Mouse (Mus musculus): ENCODE measurements at regions not wholly inside any gene's neighbourhood (a gene's known extent, or its start where the extent isn't known, plus 50 kb on each side); places are given as distances from the start of the nearest gene placed in this dataset.

DNA sequence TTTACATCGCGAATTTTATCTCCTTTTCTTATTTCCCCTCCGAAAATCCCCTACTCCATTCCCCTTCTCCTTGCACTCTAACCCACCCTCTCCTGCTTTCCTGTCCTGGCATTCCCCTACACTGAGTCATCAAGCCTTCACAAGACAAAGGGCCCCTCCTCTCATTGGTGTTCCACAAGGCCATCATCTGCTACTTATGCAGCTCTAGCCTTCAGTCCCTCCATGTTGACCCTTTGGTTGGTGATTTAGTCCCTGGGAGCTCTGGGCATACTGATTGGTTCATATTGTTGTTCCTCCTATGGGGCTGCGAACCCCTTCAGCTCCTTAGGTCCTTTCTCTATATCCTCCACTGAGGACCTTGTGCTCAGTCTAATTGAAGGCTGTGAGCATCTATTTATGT is 239.0 kb upstream of the Arrdc4 start:
- Histone ChIP-seq H3K9me3 (no peaks in the 10 kb centered on the region; the same call in 1 of the 2 replicates), H3K36me3 (replicated peaks) (no peaks in the 10 kb centered on the region), H3K4me3 (no peak overlapping the region), H3K27me3 (ENCODE audit: poor library complexity, severe bottlenecking) (no peaks in the 10 kb centered on the region), H3K27ac (no peak overlapping the region), H3K4me1 (peaks cover 13% of the 10 kb centered on the region)
- DNase-seq (ENCODE audit: extremely low spot score, low spot score): no peak
- WGBS: 86% methylated on average over 4 of the region's 4 CpGs

DNA sequence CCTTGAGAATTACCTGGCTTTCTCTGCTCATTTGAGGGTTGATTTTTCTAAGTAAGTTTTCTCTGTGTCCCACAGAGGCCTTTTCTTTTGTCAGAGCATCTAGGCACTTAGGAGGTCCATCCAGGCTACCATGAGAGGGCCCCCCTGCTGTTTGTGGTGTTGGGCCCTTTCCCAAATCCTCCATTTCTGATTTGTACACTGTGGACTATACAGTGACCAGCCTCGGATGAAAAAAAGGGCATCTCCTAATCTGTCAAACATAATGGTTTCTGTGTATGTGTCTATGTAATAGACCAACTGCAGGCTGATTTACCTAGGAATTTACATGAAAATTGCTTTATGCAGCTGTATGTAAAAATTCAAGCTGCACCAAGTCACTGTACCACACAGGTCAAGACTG is 234.9 kb upstream of the Arrdc4 start:
- WGBS: 49% methylated on average over 1 of the region's 1 CpGs
- Histone ChIP-seq H3K9me3 (no peaks in the 10 kb centered on the region; the same call in 1 of the 2 replicates), H3K4me1 (peaks cover 54% of the 10 kb centered on the region), H3K27ac (peak overlapping the region; percentile 58), H3K4me3 (no peak overlapping the region), H3K27me3 (ENCODE audit: poor library complexity, severe bottlenecking) (no peaks in the 10 kb centered on the region), H3K36me3 (replicated peaks) (no peaks in the 10 kb centered on the region)
- no peak for DNase-seq (ENCODE audit: extremely low spot score, low spot score)

DNA sequence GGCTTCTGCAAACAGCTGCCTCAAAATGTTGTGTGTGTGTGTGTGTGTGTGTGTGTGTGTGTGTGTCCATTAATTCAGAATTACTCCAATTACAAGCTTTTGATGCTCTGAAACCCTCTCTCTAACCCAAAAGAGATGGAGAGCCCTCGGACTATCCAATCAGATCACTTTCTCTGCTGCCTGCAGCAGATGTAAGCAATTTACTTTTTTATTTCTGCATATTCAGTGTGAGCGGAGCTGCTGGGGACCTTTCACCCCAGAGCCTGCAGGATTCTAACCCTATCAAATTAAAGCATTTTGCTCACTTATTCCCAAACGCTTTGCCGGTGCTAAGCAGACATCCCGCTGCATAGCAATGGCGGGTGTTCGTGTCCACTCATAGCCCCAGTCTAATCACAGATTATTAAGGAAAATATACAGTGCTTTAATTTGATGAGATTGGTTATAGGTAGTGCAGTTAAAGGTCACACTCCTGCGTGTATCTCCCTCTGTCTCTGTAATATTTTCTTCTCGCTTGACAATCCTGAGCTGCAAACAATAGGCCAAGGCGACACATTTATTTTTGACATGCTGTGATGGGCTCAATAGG is 234.0 kb upstream of the Arrdc4 start:
- Histone ChIP-seq H3K27ac (no peak overlapping the region; the same call in 1 of the 2 replicates), H3K9me3 (no peaks in the 10 kb centered on the region; the same call in 1 of the 2 replicates), H3K4me3 (no peak overlapping the region), H3K4me1 (peaks cover 63% of the 10 kb centered on the region), H3K27me3 (ENCODE audit: poor library complexity, severe bottlenecking) (no peaks in the 10 kb centered on the region), H3K36me3 (replicated peaks) (no peaks in the 10 kb centered on the region)
- DNase-seq (ENCODE audit: extremely low spot score, low spot score): no peak
- 67% methylated on average over 10 of the region's 10 CpGs for WGBS

DNA sequence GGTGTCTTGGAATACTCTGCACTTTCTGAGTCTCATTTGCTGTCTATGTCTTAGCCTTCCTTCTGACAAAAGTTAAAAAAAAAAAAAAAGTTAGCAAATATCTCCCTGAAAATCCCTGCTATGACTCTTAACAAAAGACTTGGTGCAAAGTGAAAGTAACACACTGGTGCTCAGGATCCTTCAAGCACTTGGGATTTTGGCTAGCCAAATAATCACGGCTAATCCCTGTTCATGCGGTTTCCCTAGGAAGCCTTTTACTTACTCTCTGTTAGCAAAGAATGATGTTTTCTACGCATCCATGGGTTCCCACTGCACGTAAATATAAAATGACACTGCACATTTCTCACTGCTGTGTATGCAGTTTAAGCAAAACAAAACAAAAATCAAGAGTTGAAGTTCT is 229.5 kb upstream of the Arrdc4 start:
- WGBS: 16% methylated on average over 4 of the region's 4 CpGs

DNA sequence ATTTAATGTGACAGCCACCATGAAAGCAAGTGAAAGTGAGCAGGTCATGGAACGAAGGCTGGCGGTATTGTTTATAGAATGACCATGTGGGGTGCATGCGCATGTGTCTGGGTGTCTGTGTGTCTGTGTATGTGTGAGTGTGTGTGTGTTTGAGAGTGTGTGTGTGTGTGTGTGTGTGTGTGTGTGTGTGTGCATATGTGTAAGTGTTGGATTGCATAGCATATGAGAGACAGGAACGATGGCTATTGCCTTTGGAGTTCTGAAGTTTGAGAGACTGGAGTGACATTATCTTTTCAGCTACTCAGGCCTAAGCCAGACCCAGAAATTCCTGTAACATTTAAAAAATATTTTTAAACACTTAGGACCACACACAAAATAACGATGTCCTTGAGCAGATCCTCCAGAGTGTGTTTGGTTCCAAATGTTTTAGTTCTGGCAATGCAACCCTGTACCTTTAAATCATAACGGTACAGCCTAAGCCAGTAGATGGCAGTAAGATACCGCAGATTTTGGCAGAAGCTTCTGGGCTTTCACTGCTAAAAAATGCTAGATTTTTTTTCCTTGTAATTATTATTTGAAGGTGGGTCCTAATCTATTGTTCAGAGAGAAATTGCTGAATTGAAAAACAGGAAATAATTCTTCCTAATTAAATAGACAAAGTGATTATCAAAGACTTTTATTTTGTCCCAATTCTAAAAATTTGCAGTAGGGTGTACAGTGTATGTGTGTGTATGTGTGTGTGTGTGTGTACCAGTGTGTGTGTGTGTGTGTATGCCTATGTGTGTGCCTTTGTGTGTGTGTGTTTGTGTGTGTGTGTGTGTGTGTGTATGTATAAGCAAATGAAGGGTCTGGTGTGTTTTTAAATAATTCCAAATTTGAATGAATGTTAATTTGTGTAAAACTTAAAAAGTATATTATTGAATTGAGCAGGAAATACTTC is 228.0 kb upstream of the Arrdc4 start:
- Histone ChIP-seq H3K27me3 (ENCODE audit: poor library complexity, severe bottlenecking) (peaks cover 6% of the 10 kb centered on the region; the same call in 1 of the 2 replicates), H3K4me1 (peaks cover 52% of the 10 kb centered on the region), H3K27ac (peak overlapping the region; percentile 79; the same call in 1 of the 2 replicates), H3K9me3 (no peaks in the 10 kb centered on the region), H3K36me3 (replicated peaks) (no peaks in the 10 kb centered on the region), H3K4me3 (no peak overlapping the region)
- DNase-seq (ENCODE audit: extremely low spot score, low spot score): no peak
- 62% methylated on average over 7 of the region's 7 CpGs for WGBS

More for the DNA sequence above, 229.5 kb upstream of the Arrdc4 start:
- H3K9me3 ChIP-seq: no peaks in the 10 kb centered on the region
- no peak overlapping the region for H3K4me3 ChIP-seq
- peak overlapping the region; percentile 79 for H3K27ac ChIP-seq
- DNase-seq (ENCODE audit: extremely low spot score, low spot score): no peak
- H3K36me3 ChIP-seq (replicated peaks): no peaks in the 10 kb centered on the region
- H3K4me1 ChIP-seq: peaks cover 67% of the 10 kb centered on the region
- H3K27me3 ChIP-seq (ENCODE audit: poor library complexity, severe bottlenecking): peaks cover 6% of the 10 kb centered on the region; the same call in 1 of the 2 replicates

DNA sequence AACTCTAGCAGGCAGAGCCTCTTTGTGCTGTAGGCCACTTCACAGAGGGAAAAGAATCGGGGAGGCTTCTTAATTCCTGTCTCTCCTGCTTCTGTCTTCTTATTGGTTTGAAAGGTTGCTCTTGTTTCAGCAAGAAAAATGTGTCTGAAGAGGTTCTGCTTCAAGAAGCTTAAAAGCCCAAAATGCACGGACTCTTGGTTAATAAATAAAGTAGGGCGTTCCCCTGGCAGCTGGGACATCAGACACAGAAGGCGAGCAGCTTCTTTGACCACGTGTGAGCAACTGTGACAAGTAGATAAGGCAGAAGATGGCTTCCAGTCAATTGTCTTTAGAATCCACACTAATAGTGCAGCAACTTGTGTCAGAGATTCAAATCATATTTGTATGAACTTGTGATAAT is 226.9 kb upstream of the Arrdc4 start:
- 69% methylated on average over 5 of the region's 5 CpGs for WGBS
- H3K4me3 ChIP-seq: no peak overlapping the region
- peaks cover 6% of the 10 kb centered on the region; the same call in 1 of the 2 replicates for H3K27me3 ChIP-seq (ENCODE audit: poor library complexity, severe bottlenecking)

DNA sequence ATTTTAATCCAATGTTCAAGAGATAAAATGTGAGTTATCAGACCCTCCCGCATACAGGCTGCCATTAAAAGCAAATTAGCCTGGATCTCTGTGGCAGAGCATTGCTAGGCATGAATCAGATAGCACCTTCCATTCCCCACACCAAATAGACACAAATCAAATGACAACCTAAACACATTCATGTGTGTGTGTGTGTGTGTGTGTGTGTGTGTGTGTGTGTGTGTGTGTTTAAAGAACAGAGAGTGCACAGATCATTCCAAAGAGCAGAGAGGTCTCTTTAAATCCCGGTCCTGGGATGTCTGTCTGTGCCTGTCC is 226.5 kb upstream of the Arrdc4 start:
- no peaks in the 10 kb centered on the region for H3K9me3 ChIP-seq
- H3K4me3 ChIP-seq: no peak overlapping the region
- peaks cover 6% of the 10 kb centered on the region; the same call in 1 of the 2 replicates for H3K27me3 ChIP-seq (ENCODE audit: poor library complexity, severe bottlenecking)
- no peak for DNase-seq (ENCODE audit: extremely low spot score, low spot score)
- no peaks in the 10 kb centered on the region for H3K36me3 ChIP-seq (replicated peaks)
- 79% methylated on average over 2 of the region's 2 CpGs for WGBS
- H3K4me1 ChIP-seq: peaks cover 37% of the 10 kb centered on the region
- H3K27ac ChIP-seq: 0 out of 2 replicates have a peak overlapping the region, but pooled peaks have one; percentile 15

More for the DNA sequence above, 226.9 kb upstream of the Arrdc4 start:
- H3K9me3 ChIP-seq: no peaks in the 10 kb centered on the region
- 0 out of 2 replicates have a peak overlapping the region, but pooled peaks have one; percentile 15 for H3K27ac ChIP-seq
- no peak for DNase-seq (ENCODE audit: extremely low spot score, low spot score)
- peaks cover 41% of the 10 kb centered on the region for H3K4me1 ChIP-seq
- no peaks in the 10 kb centered on the region for H3K36me3 ChIP-seq (replicated peaks)

DNA sequence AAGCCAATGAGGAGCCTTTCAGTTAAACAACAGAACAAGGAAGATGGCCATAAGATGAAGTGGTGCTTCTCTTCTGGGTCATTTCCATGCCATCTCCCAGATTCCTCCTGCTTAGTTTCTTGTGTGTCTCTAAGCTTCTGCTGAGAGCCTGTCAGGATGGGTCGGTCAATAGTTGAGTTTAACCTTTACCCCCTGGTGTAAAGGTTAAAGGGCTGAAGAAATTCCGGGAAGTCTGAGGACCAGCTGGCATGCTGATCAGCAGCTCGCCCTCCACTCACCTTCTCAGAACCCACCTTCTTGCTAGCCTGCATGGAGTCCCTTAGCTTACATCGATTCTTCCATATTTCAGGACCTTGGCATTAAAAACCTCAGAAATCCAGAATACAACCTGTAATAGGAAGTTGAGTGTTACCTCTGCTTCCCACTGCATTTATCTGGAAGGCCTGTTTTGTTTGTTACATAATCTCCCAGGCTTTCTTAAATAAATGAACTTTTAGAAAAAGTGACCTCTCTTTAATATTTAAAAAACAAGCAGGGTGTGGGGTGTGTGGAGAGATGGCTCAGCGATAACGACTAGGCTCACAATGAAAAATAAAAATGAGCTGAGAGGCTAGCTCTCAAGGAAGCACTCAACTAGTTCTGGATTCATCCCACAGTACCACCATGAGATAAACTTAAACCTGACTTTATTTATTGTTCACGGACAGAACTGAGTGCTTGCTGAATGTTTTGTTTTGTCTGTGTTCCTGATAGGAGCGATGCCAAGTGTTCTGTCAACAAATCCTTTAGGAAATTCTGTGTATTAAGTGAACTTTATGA is 225.9 kb upstream of the Arrdc4 start:
- no peaks in the 10 kb centered on the region for H3K9me3 ChIP-seq
- H3K36me3 ChIP-seq (replicated peaks): no peaks in the 10 kb centered on the region
- H3K27me3 ChIP-seq (ENCODE audit: poor library complexity, severe bottlenecking): peaks cover 6% of the 10 kb centered on the region; the same call in 1 of the 2 replicates
- H3K4me3 ChIP-seq: no peak overlapping the region
- WGBS: 78% methylated on average over 8 of the region's 8 CpGs
- no peak for DNase-seq (ENCODE audit: extremely low spot score, low spot score)
- peaks cover 31% of the 10 kb centered on the region for H3K4me1 ChIP-seq
- H3K27ac ChIP-seq: no peak overlapping the region

DNA sequence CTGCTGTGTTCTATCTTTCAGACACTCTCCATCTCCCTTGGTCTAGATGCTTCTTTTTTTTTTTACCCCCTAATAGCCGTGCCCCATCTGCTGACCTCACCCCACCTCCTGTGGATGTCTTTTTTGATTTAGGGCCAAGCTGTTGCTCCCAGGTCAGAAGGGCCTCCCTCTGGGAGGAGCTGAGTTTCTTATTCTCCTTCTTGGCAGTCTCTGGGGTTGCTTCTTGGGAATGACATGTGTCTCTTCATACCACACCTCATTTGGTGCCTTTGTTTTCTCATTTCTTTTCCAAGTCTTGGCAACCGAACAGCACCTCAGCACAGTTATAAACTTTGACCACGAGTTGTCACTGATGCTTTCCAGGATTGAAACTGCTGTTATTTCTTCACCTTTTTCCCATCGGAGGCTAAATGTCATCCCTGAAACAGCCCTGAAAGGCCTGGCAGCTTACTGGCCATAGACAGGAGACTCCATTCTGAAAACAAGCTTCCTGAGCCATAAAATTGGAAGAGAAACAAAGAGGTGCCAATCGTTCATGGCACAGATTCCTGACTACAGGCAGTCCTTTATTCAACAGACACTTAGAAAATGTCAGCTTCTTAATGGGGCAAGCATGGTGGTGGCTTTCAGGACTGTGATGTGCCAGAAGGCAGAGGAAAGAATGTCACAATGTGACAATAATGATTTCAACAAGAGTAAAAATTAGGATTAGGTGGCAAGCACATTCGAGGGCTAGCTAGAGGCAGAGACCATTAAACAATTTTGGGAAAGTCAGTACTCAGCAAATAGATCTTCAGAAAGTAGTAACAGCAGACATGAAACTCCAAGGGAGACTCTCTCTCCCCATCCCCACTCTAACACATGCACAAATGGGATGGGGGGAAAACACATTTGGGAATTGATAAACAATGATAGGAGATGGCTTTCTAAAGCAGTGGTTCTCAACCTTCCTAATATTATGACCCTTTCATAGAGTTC is 197.1 kb upstream of the Arrdc4 start:
- no peaks in the 10 kb centered on the region for H3K36me3 ChIP-seq (replicated peaks)
- DNase-seq (ENCODE audit: extremely low spot score, low spot score): no peak
- H3K27ac ChIP-seq: no peak overlapping the region
- H3K4me3 ChIP-seq: no peak overlapping the region
- WGBS: 57% methylated on average over 6 of the region's 6 CpGs
- H3K4me1 ChIP-seq: peaks cover 4% of the 10 kb centered on the region; the same call in 1 of the 2 replicates
- no peaks in the 10 kb centered on the region for H3K27me3 ChIP-seq (ENCODE audit: poor library complexity, severe bottlenecking)
- H3K9me3 ChIP-seq: no peaks in the 10 kb centered on the region

DNA sequence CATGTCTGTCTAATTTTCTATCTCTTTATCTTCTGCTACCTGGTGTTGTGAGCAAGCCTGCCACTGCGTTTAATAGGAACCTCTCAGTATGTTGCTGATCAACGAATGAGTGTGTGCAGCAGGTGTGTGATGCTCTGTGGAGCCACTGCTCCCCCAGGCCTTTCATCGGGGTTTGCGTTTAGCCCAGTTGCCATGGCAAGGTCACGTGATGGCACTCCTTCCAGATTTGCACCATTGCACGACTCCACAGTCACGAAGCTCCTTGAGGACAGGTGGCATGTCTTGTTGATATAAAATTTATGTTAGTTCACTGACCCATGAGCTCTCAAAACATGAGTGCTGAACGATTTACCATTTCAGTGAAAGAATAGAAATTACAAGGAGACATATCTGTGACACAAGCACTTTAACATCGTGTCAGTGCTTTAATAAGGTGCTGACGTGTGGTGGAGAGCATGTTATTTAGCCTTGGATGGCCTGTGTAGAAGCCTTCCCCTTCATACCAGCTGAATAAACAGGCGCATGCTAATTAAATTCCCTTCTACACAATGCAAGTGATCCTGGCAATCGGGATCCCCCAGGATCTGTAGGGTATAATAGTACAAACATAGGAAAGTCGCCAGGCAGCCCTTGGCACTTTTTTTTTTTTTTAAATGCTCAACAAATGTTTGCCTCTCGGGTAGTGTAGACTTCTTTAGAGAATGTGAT is 181.7 kb upstream of the Arrdc4 start:
- peaks cover 11% of the 10 kb centered on the region; the same call in 1 of the 2 replicates for H3K4me1 ChIP-seq
- 70% methylated on average over 14 of the region's 14 CpGs for WGBS
- no peaks in the 10 kb centered on the region for H3K36me3 ChIP-seq (replicated peaks)
- DNase-seq (ENCODE audit: extremely low spot score, low spot score): no peak
- no peaks in the 10 kb centered on the region for H3K27me3 ChIP-seq (ENCODE audit: poor library complexity, severe bottlenecking)
- H3K9me3 ChIP-seq: no peaks in the 10 kb centered on the region
- H3K4me3 ChIP-seq: no peak overlapping the region
- no peak overlapping the region for H3K27ac ChIP-seq

DNA sequence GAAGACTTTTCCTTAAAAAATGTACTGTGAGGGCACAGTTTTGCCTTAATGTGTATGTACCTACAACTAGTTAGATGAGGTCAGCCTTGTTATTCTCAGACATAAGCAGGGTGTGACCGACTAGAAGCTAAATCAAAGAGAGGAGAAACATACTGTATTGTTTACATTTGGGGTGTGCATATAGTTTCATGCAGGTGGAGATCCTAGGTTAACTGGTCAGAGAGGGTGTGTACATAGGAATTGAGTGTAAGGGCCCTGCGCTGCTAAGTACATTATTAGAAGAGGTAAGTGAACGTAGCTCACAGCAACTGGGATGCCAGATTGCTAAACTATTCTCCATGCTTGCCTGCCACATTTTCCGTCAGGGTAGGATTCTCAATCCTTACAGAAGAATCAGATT is 180.6 kb upstream of the Arrdc4 start:
- WGBS: 89% methylated on average over 4 of the region's 4 CpGs
- DNase-seq (ENCODE audit: extremely low spot score, low spot score): no peak
- no peaks in the 10 kb centered on the region for H3K36me3 ChIP-seq (replicated peaks)
- H3K4me3 ChIP-seq: no peak overlapping the region
- no peaks in the 10 kb centered on the region for H3K9me3 ChIP-seq
- no peak overlapping the region for H3K27ac ChIP-seq
- H3K27me3 ChIP-seq (ENCODE audit: poor library complexity, severe bottlenecking): no peaks in the 10 kb centered on the region
- peaks cover 11% of the 10 kb centered on the region; the same call in 1 of the 2 replicates for H3K4me1 ChIP-seq
